Comparison of ENCODE assay signal across 21 mouse cellular contexts in genomic region chr12:79825922-79826321, GRCm38 (mm10).
DNase-seq lines count a peak whose midpoint lies in the region; ATAC-seq lines count a peak whose summit lies in the region.
"Had no signal": no experiment of that assay in that cellular context is flagged by ENCODE, and none has a peak within 500 bp of the region (broad histone marks: within the 10 kb centered on the region; RNA-seq: fewer than 3 reads in every experiment).

No protein-coding gene starts in this region.

- H3K4me2 ChIP-seq in intestine, embryonic 15.5 days (replicated peaks) = no peak overlapping the region
- no peak overlapping the region for H3K4me2 ChIP-seq in intestine, embryonic 16.5 days (ENCODE audit: low read depth, low read length)
- H3K4me2 ChIP-seq in neural tube, embryonic 13.5 days = no peak overlapping the region
- no peak overlapping the region for H3K4me2 ChIP-seq in neural tube, embryonic 15.5 days
- H3K4me2 ChIP-seq in stomach, embryonic 16.5 days (ENCODE audit: low read depth, low read length) = no peak overlapping the region
- H3K4me2 ChIP-seq: heart, embryonic 12.5 days; limb, embryonic 12.5 days; liver, embryonic 15.5 days; midbrain, embryonic 15.5 days had no signal

- peaks cover 28% of the 10 kb centered on the region for H3K4me1 ChIP-seq in intestine, embryonic 15.5 days (replicated peaks)
- peaks cover 27% of the 10 kb centered on the region for H3K4me1 ChIP-seq in intestine, embryonic 16.5 days (ENCODE audit: control insufficient read depth, insufficient read depth, low read length)
- peaks cover 21% of the 10 kb centered on the region for H3K4me1 ChIP-seq in neural tube, embryonic 13.5 days (replicated peaks)
- H3K4me1 ChIP-seq in neural tube, embryonic 15.5 days = peaks cover 17% of the 10 kb centered on the region; the same call in 1 of the 2 replicates
- peaks cover 16% of the 10 kb centered on the region for H3K4me1 ChIP-seq in stomach, embryonic 16.5 days (ENCODE audit: control insufficient read depth, insufficient read depth, low read length)

- no peak overlapping the region for H3K27ac ChIP-seq in intestine, embryonic 15.5 days
- H3K27ac ChIP-seq in intestine, embryonic 16.5 days (ENCODE audit: low read length) = no peak overlapping the region
- peak overlapping the region; percentile 46; the same call in 1 of the 2 replicates for H3K27ac ChIP-seq in neural tube, embryonic 13.5 days (replicated peaks)
- H3K27ac ChIP-seq in neural tube, embryonic 15.5 days (replicated peaks) = no peak overlapping the region
- peak overlapping the region; percentile 54 for H3K27ac ChIP-seq in stomach, embryonic 16.5 days (ENCODE audit: low read length)
- H3K27ac ChIP-seq: layer of hippocampus, adult 2 months; left cerebral cortex, adult 2 months; limb, embryonic 12.5 days; liver, embryonic 15.5 days; midbrain, embryonic 15.5 days had no signal

- ATAC-seq in intestine, embryonic 15.5 days = no peak
- no peak for ATAC-seq in intestine, embryonic 16.5 days
- ATAC-seq in neural tube, embryonic 13.5 days (ENCODE audit: low read depth) = no peak
- ATAC-seq in neural tube, embryonic 15.5 days (ENCODE audit: low FRiP score) = no peak
- no peak for ATAC-seq in stomach, embryonic 16.5 days (ENCODE audit: insufficient read depth, low FRiP score)
- ATAC-seq: activated CD4-positive, CD25-positive, alpha-beta regulatory T cell, adult 4 months; midbrain, embryonic 15.5 days had no signal

- no peaks in the 10 kb centered on the region for H3K27me3 ChIP-seq in intestine, embryonic 15.5 days (replicated peaks)
- no peaks in the 10 kb centered on the region for H3K27me3 ChIP-seq in intestine, embryonic 16.5 days (replicated peaks; ENCODE audit: control insufficient read depth, insufficient read depth, low read length)
- no peaks in the 10 kb centered on the region for H3K27me3 ChIP-seq in neural tube, embryonic 13.5 days
- H3K27me3 ChIP-seq in neural tube, embryonic 15.5 days (replicated peaks) = no peaks in the 10 kb centered on the region
- H3K27me3 ChIP-seq in stomach, embryonic 16.5 days (ENCODE audit: control insufficient read depth, insufficient read depth, low read length) = no peaks in the 10 kb centered on the region
- H3K27me3 ChIP-seq: heart, embryonic 12.5 days; limb, embryonic 12.5 days; liver, embryonic 15.5 days; midbrain, embryonic 15.5 days had no signal

- WGBS in intestine, embryonic 15.5 days = 56% methylated on average over 7 of the region's 7 CpGs
- 45% methylated on average over 7 of the region's 7 CpGs for WGBS in intestine, embryonic 16.5 days
- WGBS in neural tube, embryonic 13.5 days = 16% methylated on average over 7 of the region's 7 CpGs
- WGBS in neural tube, embryonic 15.5 days = 13% methylated on average over 7 of the region's 7 CpGs
- 40% methylated on average over 7 of the region's 7 CpGs for WGBS in stomach, embryonic 16.5 days

- H3K9ac ChIP-seq in intestine, embryonic 15.5 days = peak overlapping the region; percentile 27; the same call in 1 of the 2 replicates
- H3K9ac ChIP-seq in intestine, embryonic 16.5 days (ENCODE audit: low read depth, low read length) = no peak overlapping the region
- no peak overlapping the region for H3K9ac ChIP-seq in neural tube, embryonic 13.5 days
- no peak overlapping the region for H3K9ac ChIP-seq in neural tube, embryonic 15.5 days (replicated peaks)
- no peak overlapping the region for H3K9ac ChIP-seq in stomach, embryonic 16.5 days (ENCODE audit: low read length)
- H3K9ac ChIP-seq: heart, embryonic 12.5 days; limb, embryonic 12.5 days; liver, embryonic 15.5 days; midbrain, embryonic 15.5 days had no signal

- DNase-seq in embryo, embryonic 10 days (ENCODE audit: low spot score) = peak; percentile 67
- DNase-seq in embryo, embryonic 11 days = no peak
- no peak for DNase-seq in c-Kit-positive CD71-positive TER-119-positive erythroid progenitor cells, embryonic 14.5 days (ENCODE audit: low spot score)
- DNase-seq: cerebellum, postnatal 36 days; gastrocnemius, postnatal 25 days; kidney, adult 2 months; right cerebral cortex, adult 18-20 months; spleen, adult 18-20 months; thymus, postnatal 36 days had no signal

- H3K9me3 ChIP-seq in intestine, embryonic 15.5 days = no peaks in the 10 kb centered on the region
- no peaks in the 10 kb centered on the region for H3K9me3 ChIP-seq in intestine, embryonic 16.5 days (ENCODE audit: control insufficient read depth, low read length)
- no peaks in the 10 kb centered on the region for H3K9me3 ChIP-seq in neural tube, embryonic 13.5 days
- no peaks in the 10 kb centered on the region for H3K9me3 ChIP-seq in neural tube, embryonic 15.5 days (replicated peaks)
- H3K9me3 ChIP-seq in stomach, embryonic 16.5 days (replicated peaks; ENCODE audit: control insufficient read depth, low read length) = no peaks in the 10 kb centered on the region
- H3K9me3 ChIP-seq: heart, embryonic 12.5 days; limb, embryonic 12.5 days; liver, embryonic 15.5 days; midbrain, embryonic 15.5 days had no signal

- no peak overlapping the region for H3K4me3 ChIP-seq in intestine, embryonic 15.5 days (replicated peaks)
- no peak overlapping the region for H3K4me3 ChIP-seq in intestine, embryonic 16.5 days (ENCODE audit: low read length)
- H3K4me3 ChIP-seq in neural tube, embryonic 13.5 days = no peak overlapping the region
- no peak overlapping the region for H3K4me3 ChIP-seq in neural tube, embryonic 15.5 days (replicated peaks)
- no peak overlapping the region for H3K4me3 ChIP-seq in stomach, embryonic 16.5 days (replicated peaks; ENCODE audit: low read length)
- H3K4me3 ChIP-seq: heart, embryonic 12.5 days; layer of hippocampus, adult 2 months; left cerebral cortex, adult 2 months; limb, embryonic 12.5 days; liver, embryonic 15.5 days; midbrain, embryonic 15.5 days had no signal

- H3K36me3 ChIP-seq in intestine, embryonic 15.5 days = no peaks in the 10 kb centered on the region
- no peaks in the 10 kb centered on the region for H3K36me3 ChIP-seq in intestine, embryonic 16.5 days (ENCODE audit: control insufficient read depth, insufficient read depth, low read length)
- H3K36me3 ChIP-seq in neural tube, embryonic 13.5 days = no peaks in the 10 kb centered on the region
- no peaks in the 10 kb centered on the region for H3K36me3 ChIP-seq in neural tube, embryonic 15.5 days
- no peaks in the 10 kb centered on the region for H3K36me3 ChIP-seq in stomach, embryonic 16.5 days (ENCODE audit: control insufficient read depth, insufficient read depth, low read length)
- H3K36me3 ChIP-seq: heart, embryonic 12.5 days; limb, embryonic 12.5 days; liver, embryonic 15.5 days; midbrain, embryonic 15.5 days had no signal

Comparison
In these comparisons a context has a peak if more than half of its experiments do, and no peak if none do; other contexts are left out.
1. H3K27ac ChIP-seq: peak in neural tube, embryonic 13.5 days (single experiment) and stomach, embryonic 16.5 days (single experiment); none in intestine, embryonic 15.5 days (single experiment), intestine, embryonic 16.5 days (single experiment) and neural tube, embryonic 15.5 days (single experiment).